Mouse (Mus musculus): ENCODE results near the gene Fam196b. TPM values are rescaled to one million over a fixed set of nuclear protein-coding genes. Genes with fewer than 3 reads are reported as not detected.
A peak's percentile ranks its signal among the peaks of the same experiment; 100 is the strongest.

Fam196b gene
- polyA plus RNA-seq, 1 experiment from 2014 or later, result 1.3 TPM

GRCm38 (mm10) chr11:34306231-34306630, 8.4 kb upstream of the Fam196b start:
- Histone ChIP-seq H3K9me3 (no peaks in the 10 kb centered on the region), H3K4me1 (replicated peaks) (no peaks in the 10 kb centered on the region), H3K36me3 (no peaks in the 10 kb centered on the region), H3K27ac (no peak overlapping the region), H3K4me3 (no peak overlapping the region), H3K27me3 (ENCODE audit: insufficient read depth, poor library complexity, severe bottlenecking) (no peaks in the 10 kb centered on the region)
- 81% methylated on average over 3 of the region's 3 CpGs for WGBS
- no peak for DNase-seq (ENCODE audit: low spot score)

GRCm38 (mm10) chr11:34308731-34309130, 5.9 kb upstream of the Fam196b start:
- WGBS, result 86% methylated on average over 3 of the region's 3 CpGs
- H3K9me3 ChIP-seq, result no peaks in the 10 kb centered on the region
- no peak for DNase-seq (ENCODE audit: low spot score)
- no peaks in the 10 kb centered on the region for H3K4me1 ChIP-seq (replicated peaks)
- H3K4me3 ChIP-seq, result no peak overlapping the region
- H3K27ac ChIP-seq, result no peak overlapping the region
- H3K36me3 ChIP-seq, result no peaks in the 10 kb centered on the region
- peaks cover 13% of the 10 kb centered on the region; the same call in 1 of the 2 replicates for H3K27me3 ChIP-seq (ENCODE audit: insufficient read depth, poor library complexity, severe bottlenecking)

GRCm38 (mm10) chr11:34309360-34309759, 5.3 kb upstream of the Fam196b start:
- Histone ChIP-seq H3K27ac (no peak overlapping the region), H3K9me3 (no peaks in the 10 kb centered on the region), H3K4me1 (replicated peaks) (no peaks in the 10 kb centered on the region), H3K27me3 (ENCODE audit: insufficient read depth, poor library complexity, severe bottlenecking) (peaks cover 19% of the 10 kb centered on the region; the same call in 1 of the 2 replicates), H3K36me3 (no peaks in the 10 kb centered on the region), H3K4me3 (no peak overlapping the region)
- WGBS, result 73% methylated on average over 2 of the region's 2 CpGs
- DNase-seq (ENCODE audit: low spot score), result no peak

GRCm38 (mm10) chr11:34311717-34312116, 2.9 kb upstream of the Fam196b start:
- H3K4me3 ChIP-seq, result no peak overlapping the region

GRCm38 (mm10) chr11:34312208-34312607, 2.4 kb upstream of the Fam196b start:
- Histone ChIP-seq H3K27me3 (ENCODE audit: insufficient read depth, poor library complexity, severe bottlenecking) (peaks cover 31% of the 10 kb centered on the region), H3K9me3 (no peaks in the 10 kb centered on the region), H3K4me3 (no peak overlapping the region), H3K36me3 (no peaks in the 10 kb centered on the region), H3K4me1 (replicated peaks) (peaks cover 24% of the 10 kb centered on the region), H3K27ac (no peak overlapping the region)
- WGBS, result 85% methylated on average over 7 of the region's 7 CpGs
- DNase-seq (ENCODE audit: low spot score), result no peak

More at GRCm38 (mm10) chr11:34311717-34312116, 2.9 kb upstream of the Fam196b start:
- Histone ChIP-seq H3K9me3 (no peaks in the 10 kb centered on the region), H3K36me3 (no peaks in the 10 kb centered on the region), H3K4me1 (replicated peaks) (peaks cover 19% of the 10 kb centered on the region), H3K27me3 (ENCODE audit: insufficient read depth, poor library complexity, severe bottlenecking) (peaks cover 27% of the 10 kb centered on the region), H3K27ac (no peak overlapping the region)
- 85% methylated on average over 5 of the region's 5 CpGs for WGBS
- DNase-seq (ENCODE audit: low spot score), result no peak

- H3K27me3 ChIP-seq (ENCODE audit: insufficient read depth, poor library complexity, severe bottlenecking), result peaks cover 44% of the 10 kb centered on the region
- no peaks in the 10 kb centered on the region for H3K36me3 ChIP-seq
- no peaks in the 10 kb centered on the region for H3K9me3 ChIP-seq
- no peak overlapping the region; the same call in 1 of the 2 replicates for H3K27ac ChIP-seq
- 17% methylated on average over 5 of the region's 5 CpGs for WGBS
- DNase-seq (ENCODE audit: low spot score), result peak; percentile 32
- peaks cover 34% of the 10 kb centered on the region for H3K4me1 ChIP-seq (replicated peaks)
- peak overlapping the region; percentile 49 for H3K4me3 ChIP-seq
Measured at GRCm38 (mm10) chr11:34315383-34315782, 761 bp downstream of the Fam196b start.

- no peaks in the 10 kb centered on the region for H3K9me3 ChIP-seq
- H3K4me3 ChIP-seq, result peak overlapping the region; percentile 49; the same call in 1 of the 2 replicates
- 49% methylated on average over 10 of the region's 10 CpGs for WGBS
- peaks cover 44% of the 10 kb centered on the region for H3K27me3 ChIP-seq (ENCODE audit: insufficient read depth, poor library complexity, severe bottlenecking)
- no peak for DNase-seq (ENCODE audit: low spot score)
- peaks cover 34% of the 10 kb centered on the region for H3K4me1 ChIP-seq (replicated peaks)
- no peak overlapping the region for H3K27ac ChIP-seq
- H3K36me3 ChIP-seq, result no peaks in the 10 kb centered on the region
Measured at GRCm38 (mm10) chr11:34316176-34316575, 1.6 kb downstream of the Fam196b start.

- Histone ChIP-seq H3K27ac (no peak overlapping the region), H3K9me3 (no peaks in the 10 kb centered on the region), H3K27me3 (ENCODE audit: insufficient read depth, poor library complexity, severe bottlenecking) (peaks cover 44% of the 10 kb centered on the region), H3K4me1 (replicated peaks) (peaks cover 34% of the 10 kb centered on the region), H3K36me3 (no peaks in the 10 kb centered on the region), H3K4me3 (no peak overlapping the region)
- no peak for DNase-seq (ENCODE audit: low spot score)
- WGBS, result 77% methylated on average over 8 of the region's 8 CpGs
Measured at GRCm38 (mm10) chr11:34317001-34317400, 2.4 kb downstream of the Fam196b start.

GRCm38 (mm10) chr11:34319282-34319681, 4.7 kb downstream of the Fam196b start:
- DNase-seq (ENCODE audit: low spot score), result no peak
- Histone ChIP-seq H3K4me1 (replicated peaks) (peaks cover 34% of the 10 kb centered on the region), H3K27me3 (ENCODE audit: insufficient read depth, poor library complexity, severe bottlenecking) (peaks cover 26% of the 10 kb centered on the region), H3K4me3 (no peak overlapping the region), H3K27ac (no peak overlapping the region), H3K9me3 (no peaks in the 10 kb centered on the region), H3K36me3 (no peaks in the 10 kb centered on the region)
- 80% methylated on average over 1 of the region's 1 CpGs for WGBS

GRCm38 (mm10) chr11:34323664-34324063, 9.0 kb downstream of the Fam196b start:
- Histone ChIP-seq H3K9me3 (no peaks in the 10 kb centered on the region), H3K27ac (no peak overlapping the region), H3K4me3 (no peak overlapping the region), H3K27me3 (ENCODE audit: insufficient read depth, poor library complexity, severe bottlenecking) (0 out of 2 replicates have a peak, but pooled peaks cover under 1% of the 10 kb centered on the region), H3K36me3 (no peaks in the 10 kb centered on the region), H3K4me1 (replicated peaks) (peaks cover 16% of the 10 kb centered on the region)
- WGBS, result 85% methylated on average over 8 of the region's 8 CpGs
- DNase-seq (ENCODE audit: low spot score), result no peak

GRCm38 (mm10) chr11:34332344-34333031, 17.9 kb downstream of the Fam196b start:
- Histone ChIP-seq H3K36me3 (no peaks in the 10 kb centered on the region), H3K27me3 (ENCODE audit: insufficient read depth, poor library complexity, severe bottlenecking) (no peaks in the 10 kb centered on the region), H3K4me3 (no peak overlapping the region), H3K9me3 (no peaks in the 10 kb centered on the region), H3K4me1 (replicated peaks) (peaks cover 10% of the 10 kb centered on the region), H3K27ac (no peak overlapping the region)
- DNase-seq (ENCODE audit: low spot score), result no peak
- 68% methylated on average over 7 of the region's 7 CpGs for WGBS

GRCm38 (mm10) chr11:34337907-34338306, 23.3 kb downstream of the Fam196b start:
- H3K27ac ChIP-seq, result no peak overlapping the region
- H3K36me3 ChIP-seq, result no peaks in the 10 kb centered on the region
- no peaks in the 10 kb centered on the region for H3K9me3 ChIP-seq
- no peaks in the 10 kb centered on the region for H3K27me3 ChIP-seq (ENCODE audit: insufficient read depth, poor library complexity, severe bottlenecking)
- WGBS, result 71% methylated on average over 1 of the region's 1 CpGs
- H3K4me3 ChIP-seq, result no peak overlapping the region
- peaks cover 9% of the 10 kb centered on the region for H3K4me1 ChIP-seq (replicated peaks)
- DNase-seq (ENCODE audit: low spot score), result no peak

- Histone ChIP-seq H3K36me3 (no peaks in the 10 kb centered on the region), H3K27ac (no peak overlapping the region), H3K4me1 (replicated peaks) (peaks cover 20% of the 10 kb centered on the region), H3K27me3 (ENCODE audit: insufficient read depth, poor library complexity, severe bottlenecking) (no peaks in the 10 kb centered on the region), H3K9me3 (no peaks in the 10 kb centered on the region), H3K4me3 (no peak overlapping the region)
- DNase-seq (ENCODE audit: low spot score), result no peak
- 83% methylated on average over 5 of the region's 5 CpGs for WGBS
Measured at GRCm38 (mm10) chr11:34339693-34340092, 25.1 kb downstream of the Fam196b start.

Data from hindbrain, embryonic 10.5 days (tissue).